Mouse (Mus musculus): ENCODE measurements around the gene Rtn2.

The Rtn2 gene

GRCm38 (mm10) chr7:19282385-19282784, at the start of gene Rtn2:
Gene Rtn2, plus strand, starts transcription at chr7:19282624.
- in situ Hi-C loops (cut with MboI, MseI) = loop anchor here (5.0 kb wide), 2 partner anchors 50 to 105 kb away; partner anchors contain the start of gene Eml2

GRCm38 (mm10) chr7:19234652-19235051, 47.8 kb upstream of the Rtn2 start:
- in situ Hi-C loops (cut with MboI, MseI) = loop anchor here (5.0 kb wide), 1 partner anchor 48 kb away; the partner anchor contains the start of genes Ppm1n and Rtn2

GRCm38 (mm10) chr7:19235092-19235671, 47.2 kb upstream of the Rtn2 start:
- in situ Hi-C loops (cut with MboI, MseI) = no loop called here

- in situ Hi-C loops (cut with MboI, MseI) = no loop called here
Observed at GRCm38 (mm10) chr7:19236411-19236810, 46.0 kb upstream of the Rtn2 start.

GRCm38 (mm10) chr7:19238344-19238743, 44.1 kb upstream of the Rtn2 start:
- in situ Hi-C loops (cut with MboI, MseI) = no loop called here

- in situ Hi-C loops (cut with MboI, MseI) = no loop called here
Observed at GRCm38 (mm10) chr7:19239423-19239822, 43.0 kb upstream of the Rtn2 start.

- in situ Hi-C loops (cut with MboI, MseI) = no loop called here
Observed at GRCm38 (mm10) chr7:19239986-19240385, 42.4 kb upstream of the Rtn2 start.

GRCm38 (mm10) chr7:19240905-19241463, 41.4 kb upstream of the Rtn2 start:
- in situ Hi-C loops (cut with MboI, MseI) = no loop called here

GRCm38 (mm10) chr7:19242005-19242404, 40.4 kb upstream of the Rtn2 start:
- in situ Hi-C loops (cut with MboI, MseI) = no loop called here

- in situ Hi-C loops (cut with MboI, MseI) = no loop called here
Observed at GRCm38 (mm10) chr7:19243858-19244257, 38.6 kb upstream of the Rtn2 start.

- in situ Hi-C loops (cut with MboI, MseI) = no loop called here
Observed at GRCm38 (mm10) chr7:19245083-19245482, 37.3 kb upstream of the Rtn2 start.

GRCm38 (mm10) chr7:19246855-19247254, 35.6 kb upstream of the Rtn2 start:
- in situ Hi-C loops (cut with MboI, MseI) = no loop called here

GRCm38 (mm10) chr7:19247511-19247910, 34.9 kb upstream of the Rtn2 start:
- in situ Hi-C loops (cut with MboI, MseI) = no loop called here

GRCm38 (mm10) chr7:19252078-19252477, 30.3 kb upstream of the Rtn2 start:
- in situ Hi-C loops (cut with MboI, MseI) = no loop called here

- in situ Hi-C loops (cut with MboI, MseI) = no loop called here
Observed at GRCm38 (mm10) chr7:19253437-19253836, 29.0 kb upstream of the Rtn2 start.

GRCm38 (mm10) chr7:19255395-19255794, 27.0 kb upstream of the Rtn2 start:
- in situ Hi-C loops (cut with MboI, MseI) = no loop called here

- in situ Hi-C loops (cut with MboI, MseI) = no loop called here
Observed at GRCm38 (mm10) chr7:19256567-19256966, 25.9 kb upstream of the Rtn2 start.

- in situ Hi-C loops (cut with MboI, MseI) = no loop called here
Observed at GRCm38 (mm10) chr7:19257390-19258022, 24.9 kb upstream of the Rtn2 start.

- in situ Hi-C loops (cut with MboI, MseI) = no loop called here
Observed at GRCm38 (mm10) chr7:19258336-19258735, 24.1 kb upstream of the Rtn2 start.

GRCm38 (mm10) chr7:19265147-19265546, 17.3 kb upstream of the Rtn2 start:
- in situ Hi-C loops (cut with MboI, MseI) = no loop called here

- in situ Hi-C loops (cut with MboI, MseI) = no loop called here
Observed at GRCm38 (mm10) chr7:19265928-19266822, 16.2 kb upstream of the Rtn2 start.

GRCm38 (mm10) chr7:19267051-19267450, 15.4 kb upstream of the Rtn2 start:
- in situ Hi-C loops (cut with MboI, MseI) = no loop called here
